Mouse (Mus musculus): ENCODE measurements around the gene Aff3.

DNA sequence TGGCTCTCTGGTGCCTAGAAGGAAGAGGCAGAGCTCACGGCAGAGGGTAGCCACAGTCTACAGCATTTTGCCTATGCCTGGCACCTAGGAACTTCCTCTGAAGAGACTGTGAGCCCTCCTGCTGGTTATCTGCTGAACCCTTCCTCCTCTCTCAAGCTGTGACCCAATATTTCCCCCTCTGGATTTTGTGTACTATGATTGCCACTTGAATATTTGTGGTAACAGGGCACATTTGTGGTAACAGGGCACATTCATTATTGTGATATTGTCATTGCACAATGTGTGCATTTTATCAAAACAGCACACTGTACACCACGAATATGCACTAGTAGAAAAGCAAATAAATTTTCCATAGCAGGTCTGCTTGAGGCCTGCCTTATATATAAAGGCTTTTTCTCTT lies 223.0 kb downstream of the Aff3 start:
- TF ChIP-seq CTCF (IDR thresholded peaks at IDR 0.05; ENCODE audit: insufficient read depth, low read depth, low read length), result no peak
- no peak for TF ChIP-seq POLR2A (IDR thresholded peaks at IDR 0.05; ENCODE audit: insufficient read depth, low read depth, low read length)
